Mouse (Mus musculus): Measurements from ENCODE around the gene Bmt2. TPM values are rescaled to one million over a fixed set of nuclear protein-coding genes. Genes with fewer than 3 reads are reported as not detected.

Gene Bmt2
- polyA plus RNA-seq, 1 experiment from 2014 or later = 23.1 TPM

DNA sequence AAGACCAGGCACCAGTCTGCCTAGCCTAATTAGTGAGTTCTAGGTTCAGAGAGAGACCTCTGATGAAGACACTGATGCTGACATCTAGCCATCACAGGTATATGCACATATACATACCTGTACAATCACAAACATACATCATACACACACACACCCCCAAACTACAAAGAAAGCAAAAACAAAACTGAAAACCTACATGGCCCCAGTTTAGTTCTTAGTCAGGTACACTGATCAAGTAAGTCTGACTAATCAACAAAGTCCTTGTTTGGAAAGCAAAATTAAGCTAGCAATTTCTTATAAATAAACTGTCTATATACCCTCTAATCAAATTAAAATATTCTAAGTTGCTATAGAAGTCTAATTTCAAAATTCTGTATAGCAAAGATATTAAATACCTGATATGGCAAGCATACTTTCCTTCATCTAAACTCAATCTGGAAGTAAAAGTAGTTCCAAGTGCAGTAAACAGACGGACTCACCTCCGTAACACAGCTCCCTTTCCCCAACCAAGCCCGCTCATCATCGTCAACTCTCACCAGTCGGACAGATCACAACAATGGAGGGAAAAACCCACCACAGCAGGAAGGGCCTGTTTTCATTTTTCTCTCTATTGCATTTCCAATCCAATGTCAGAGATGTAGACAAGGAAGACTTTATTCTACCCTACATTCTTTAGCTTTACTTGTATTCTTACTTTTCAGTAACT is 3.0 kb downstream of the Bmt2 start:
- no peaks in the 10 kb centered on the region for H3K36me3 ChIP-seq
- peak overlapping the region; percentile 17; the same call in 1 of the 2 replicates for H3K4me2 ChIP-seq (replicated peaks)
- H3K4me1 ChIP-seq (replicated peaks) = peaks cover 23% of the 10 kb centered on the region
- no peak overlapping the region for H3K9ac ChIP-seq (replicated peaks)
- no peaks in the 10 kb centered on the region for H3K27me3 ChIP-seq
- no peak overlapping the region for H3K27ac ChIP-seq
- WGBS = 86% methylated on average over 5 of the region's 5 CpGs
- H3K9me3 ChIP-seq = no peaks in the 10 kb centered on the region
- ATAC-seq = no peak
- no peak overlapping the region for H3K4me3 ChIP-seq (replicated peaks)

DNA sequence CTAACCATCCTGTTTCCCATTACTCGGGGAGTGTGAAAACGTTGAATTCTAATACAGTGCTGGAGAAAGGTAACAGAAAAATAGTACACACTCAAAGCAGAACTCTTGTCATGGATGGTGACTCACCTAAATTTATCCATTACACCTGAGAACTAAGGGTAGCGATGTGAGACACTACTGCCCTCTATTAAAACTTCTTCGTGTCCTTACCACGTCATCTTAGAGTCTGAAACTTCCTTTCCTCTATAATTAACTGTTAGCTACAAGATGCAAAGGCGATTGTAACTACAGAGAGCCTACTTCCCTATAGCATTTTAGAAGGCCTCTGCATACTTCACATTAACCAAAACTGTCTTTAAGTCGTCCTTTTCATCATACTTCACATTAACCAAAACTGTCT is 12.1 kb downstream of the Bmt2 start:
- peaks cover 14% of the 10 kb centered on the region for H3K36me3 ChIP-seq
- H3K27me3 ChIP-seq = no peaks in the 10 kb centered on the region
- ATAC-seq = no peak
- H3K4me3 ChIP-seq (replicated peaks) = no peak overlapping the region
- H3K9me3 ChIP-seq = no peaks in the 10 kb centered on the region
- no peak overlapping the region for H3K27ac ChIP-seq
- no peak overlapping the region for H3K4me2 ChIP-seq (replicated peaks)
- WGBS = 93% methylated on average over 7 of the region's 7 CpGs
- no peak overlapping the region for H3K9ac ChIP-seq (replicated peaks)
- H3K4me1 ChIP-seq (replicated peaks) = no peaks in the 10 kb centered on the region

DNA sequence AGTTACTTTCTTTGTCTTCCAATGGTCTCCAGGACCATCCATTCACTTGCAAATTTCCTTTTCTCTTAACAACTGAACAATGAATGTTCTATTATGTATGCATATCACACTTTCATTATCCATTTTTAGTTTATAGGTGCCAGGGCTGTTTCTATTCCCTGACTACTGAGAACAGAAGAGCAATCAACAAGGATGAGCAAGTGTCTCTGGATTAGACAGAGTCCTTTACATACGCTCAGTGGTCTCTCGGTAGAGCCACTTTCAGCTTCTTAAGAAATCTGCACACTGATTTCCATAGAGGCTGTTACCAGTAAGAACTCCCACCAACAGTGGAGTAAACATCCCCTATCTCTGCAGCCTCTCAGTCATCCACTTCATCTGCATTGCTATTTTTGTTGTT is 19.8 kb downstream of the Bmt2 start:
- Histone ChIP-seq H3K27me3 (no peaks in the 10 kb centered on the region), H3K4me3 (replicated peaks) (no peak overlapping the region), H3K9me3 (no peaks in the 10 kb centered on the region), H3K36me3 (peaks cover 13% of the 10 kb centered on the region), H3K4me1 (replicated peaks) (0 out of 2 replicates have a peak, but pooled peaks cover 7% of the 10 kb centered on the region), H3K9ac (replicated peaks) (no peak overlapping the region), H3K27ac (no peak overlapping the region), H3K4me2 (replicated peaks) (no peak overlapping the region)
- no peak for ATAC-seq
- WGBS = 34% methylated on average over 2 of the region's 2 CpGs

DNA sequence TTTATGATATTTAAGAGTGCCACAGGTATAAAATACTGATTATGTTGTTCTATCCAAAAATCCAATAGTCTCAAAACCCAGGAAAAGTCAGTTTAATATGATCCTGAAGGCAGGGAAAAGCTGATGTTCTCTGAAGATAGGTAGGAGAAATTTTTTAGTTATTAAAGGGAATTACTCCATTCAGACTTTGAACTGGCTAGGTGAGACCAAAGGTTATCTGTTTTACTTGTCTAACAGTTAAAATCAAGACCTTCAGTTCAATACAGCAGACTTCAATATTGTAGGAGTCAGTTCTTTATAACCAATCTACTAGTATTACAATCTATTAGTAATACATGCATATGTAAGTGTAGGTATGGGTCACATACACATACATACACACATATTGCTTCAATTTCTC is 23.7 kb downstream of the Bmt2 start:
- no peak overlapping the region for H3K4me3 ChIP-seq (replicated peaks)
- no peaks in the 10 kb centered on the region for H3K27me3 ChIP-seq
- H3K27ac ChIP-seq = no peak overlapping the region
- no peak overlapping the region for H3K9ac ChIP-seq (replicated peaks)
- H3K4me2 ChIP-seq (replicated peaks) = no peak overlapping the region
- 0 out of 2 replicates have a peak, but pooled peaks cover 4% of the 10 kb centered on the region for H3K4me1 ChIP-seq (replicated peaks)
- peaks cover 10% of the 10 kb centered on the region for H3K36me3 ChIP-seq
- no peaks in the 10 kb centered on the region for H3K9me3 ChIP-seq
- no peak for ATAC-seq

DNA sequence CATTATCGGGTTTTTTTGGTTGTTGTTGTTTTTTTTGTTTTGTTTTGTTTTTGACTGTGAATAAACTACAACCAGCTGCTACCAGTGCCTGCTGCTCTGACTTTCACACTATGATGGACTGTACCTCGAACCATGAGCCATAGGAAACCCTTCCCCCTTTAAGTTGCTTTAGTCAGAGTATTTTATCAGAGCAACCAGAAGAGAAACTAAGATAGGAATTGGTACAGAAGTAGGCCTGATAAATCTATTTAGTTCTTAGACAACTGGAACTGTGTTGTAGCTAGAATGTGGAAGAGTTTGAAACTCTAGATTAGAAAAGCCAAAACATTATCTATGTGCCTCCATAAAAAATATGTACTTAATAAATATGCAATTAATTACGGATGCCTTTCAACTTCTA is 25.5 kb downstream of the Bmt2 start:
- WGBS = 97% methylated on average over 3 of the region's 3 CpGs
- Histone ChIP-seq H3K4me2 (replicated peaks) (no peak overlapping the region), H3K4me1 (replicated peaks) (no peaks in the 10 kb centered on the region), H3K27me3 (no peaks in the 10 kb centered on the region), H3K9me3 (0 out of 2 replicates have a peak, but pooled peaks cover 3% of the 10 kb centered on the region), H3K27ac (no peak overlapping the region), H3K36me3 (peaks cover 19% of the 10 kb centered on the region), H3K4me3 (replicated peaks) (no peak overlapping the region), H3K9ac (replicated peaks) (no peak overlapping the region)
- ATAC-seq = no peak

DNA sequence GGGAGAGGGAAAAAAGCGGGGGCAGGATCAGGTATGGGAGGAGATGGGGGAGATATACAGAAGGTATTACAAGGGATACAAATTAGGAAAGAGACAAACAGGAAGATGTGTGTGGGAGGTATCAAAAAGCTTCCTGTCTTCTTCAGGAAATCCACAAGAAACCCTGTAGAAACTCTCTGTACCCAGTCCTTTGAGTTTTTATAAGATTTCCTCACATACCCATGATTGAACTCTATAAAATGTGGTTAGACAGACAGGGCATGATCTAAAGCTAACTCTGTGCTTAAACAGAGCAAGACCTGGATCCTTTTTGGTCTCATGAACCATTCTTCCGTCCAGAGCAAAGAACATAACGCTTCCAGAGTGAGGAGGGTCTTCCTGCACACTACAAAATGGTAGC is 26.9 kb downstream of the Bmt2 start:
- H3K27me3 ChIP-seq = no peaks in the 10 kb centered on the region
- WGBS = 97% methylated on average over 3 of the region's 3 CpGs
- no peak for ATAC-seq
- 0 out of 2 replicates have a peak, but pooled peaks cover 3% of the 10 kb centered on the region for H3K9me3 ChIP-seq
- H3K4me1 ChIP-seq (replicated peaks) = no peaks in the 10 kb centered on the region
- H3K9ac ChIP-seq (replicated peaks) = no peak overlapping the region
- H3K4me2 ChIP-seq (replicated peaks) = no peak overlapping the region
- no peak overlapping the region for H3K27ac ChIP-seq
- peaks cover 19% of the 10 kb centered on the region for H3K36me3 ChIP-seq
- H3K4me3 ChIP-seq (replicated peaks) = no peak overlapping the region

DNA sequence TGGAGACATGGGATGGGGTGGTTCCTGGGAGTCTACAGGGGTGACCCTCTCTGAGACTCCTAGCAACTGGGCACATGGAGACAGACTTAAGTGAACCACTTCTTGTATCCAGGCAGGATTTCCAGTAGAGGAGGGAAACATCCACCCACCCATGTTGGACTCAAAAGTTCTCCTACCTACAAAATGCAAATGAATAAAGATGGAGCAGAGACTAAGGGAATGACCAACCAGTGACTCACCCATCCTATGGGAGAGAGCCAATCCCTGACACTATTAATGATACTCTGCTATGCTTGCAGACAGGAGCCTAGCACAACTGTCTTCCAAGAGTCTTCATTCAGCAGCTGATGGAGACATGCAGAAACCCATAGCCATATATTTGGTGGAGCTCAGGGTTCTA is 29.5 kb downstream of the Bmt2 start:
- no peak overlapping the region for H3K4me2 ChIP-seq (replicated peaks)
- no peaks in the 10 kb centered on the region for H3K27me3 ChIP-seq
- H3K4me1 ChIP-seq (replicated peaks) = no peaks in the 10 kb centered on the region
- no peak for ATAC-seq
- no peak overlapping the region for H3K4me3 ChIP-seq (replicated peaks)
- no peak overlapping the region for H3K9ac ChIP-seq (replicated peaks)
- H3K9me3 ChIP-seq = 0 out of 2 replicates have a peak, but pooled peaks cover 3% of the 10 kb centered on the region
- H3K36me3 ChIP-seq = peaks cover 19% of the 10 kb centered on the region
- no peak overlapping the region for H3K27ac ChIP-seq

DNA sequence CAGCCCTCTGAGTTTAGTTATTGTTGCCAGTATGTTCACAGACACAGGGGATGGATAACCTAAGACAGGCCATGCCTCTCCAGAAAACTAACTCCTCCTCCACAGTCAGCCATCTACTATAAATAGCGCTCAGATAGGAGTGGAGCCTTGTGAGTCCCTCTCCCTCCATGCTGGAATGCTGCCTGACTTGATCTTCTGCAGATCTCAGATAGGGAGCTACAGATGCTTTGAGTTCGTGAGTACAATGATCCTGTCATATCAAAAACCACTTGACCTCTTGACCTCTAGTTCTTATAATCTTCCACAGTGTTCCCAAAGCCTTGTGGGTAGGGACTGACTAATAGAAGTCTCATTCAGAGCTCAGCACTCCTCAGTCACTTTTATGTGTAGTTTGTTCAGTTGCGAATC is 41.2 kb downstream of the Bmt2 start:
- H3K36me3 ChIP-seq = peaks cover 14% of the 10 kb centered on the region
- H3K27me3 ChIP-seq = no peaks in the 10 kb centered on the region
- H3K4me2 ChIP-seq (replicated peaks) = no peak overlapping the region
- no peak overlapping the region for H3K4me3 ChIP-seq (replicated peaks)
- no peak overlapping the region for H3K9ac ChIP-seq (replicated peaks)
- H3K4me1 ChIP-seq (replicated peaks) = no peaks in the 10 kb centered on the region
- H3K9me3 ChIP-seq = no peaks in the 10 kb centered on the region
- 0 out of 2 replicates have a peak, but pooled peaks have one; percentile 45 for ATAC-seq
- no peak overlapping the region for H3K27ac ChIP-seq
- 87% methylated on average over 3 of the region's 3 CpGs for WGBS

DNA sequence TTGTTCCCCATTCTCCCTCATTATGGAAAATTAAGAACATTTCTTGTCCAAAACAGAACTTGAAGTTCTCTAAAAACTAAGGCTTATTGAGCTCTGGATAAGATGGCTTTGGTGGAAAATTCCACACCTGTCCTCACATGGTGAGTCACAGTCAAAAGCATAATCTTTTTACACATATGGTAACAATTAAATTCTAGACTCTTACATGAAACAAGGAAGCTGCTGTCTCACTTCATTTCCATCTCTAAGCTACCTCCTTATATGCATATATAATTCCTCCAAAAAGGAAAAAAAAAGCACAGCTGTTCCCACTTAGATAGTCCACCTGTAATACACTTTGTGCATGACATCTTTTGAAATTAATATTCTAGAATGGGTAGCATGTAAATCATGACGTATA is 45.2 kb downstream of the Bmt2 start:
- 89% methylated on average over 1 of the region's 1 CpGs for WGBS
- Histone ChIP-seq H3K27ac (no peak overlapping the region), H3K27me3 (no peaks in the 10 kb centered on the region), H3K9ac (replicated peaks) (no peak overlapping the region), H3K4me3 (replicated peaks) (no peak overlapping the region), H3K9me3 (no peaks in the 10 kb centered on the region), H3K4me2 (replicated peaks) (no peak overlapping the region), H3K4me1 (replicated peaks) (no peaks in the 10 kb centered on the region), H3K36me3 (peaks cover 8% of the 10 kb centered on the region)
- ATAC-seq = no peak

DNA sequence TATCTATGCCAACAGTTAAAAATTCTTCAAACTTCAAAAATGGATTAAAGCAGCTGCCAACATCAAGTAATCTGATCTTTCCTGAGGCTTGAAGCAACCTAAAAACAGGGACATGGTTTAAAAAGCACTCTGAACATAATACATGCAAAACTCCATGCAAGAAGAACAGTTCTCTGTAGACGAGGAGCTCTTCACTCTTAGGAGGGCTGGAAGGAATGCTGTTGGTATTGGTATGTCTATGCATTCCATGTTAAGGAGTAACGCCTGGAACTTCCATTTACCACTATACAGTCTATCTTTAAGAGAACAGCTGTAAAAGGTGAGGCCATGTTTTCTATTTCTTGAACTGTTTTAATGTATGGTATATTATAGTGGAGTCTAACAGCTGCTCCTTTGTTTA is 47.2 kb downstream of the Bmt2 start:
- no peaks in the 10 kb centered on the region for H3K9me3 ChIP-seq
- H3K36me3 ChIP-seq = peaks cover 8% of the 10 kb centered on the region
- H3K4me3 ChIP-seq (replicated peaks) = no peak overlapping the region
- no peak overlapping the region for H3K27ac ChIP-seq
- H3K4me2 ChIP-seq (replicated peaks) = no peak overlapping the region
- ATAC-seq = no peak
- no peaks in the 10 kb centered on the region for H3K27me3 ChIP-seq
- no peaks in the 10 kb centered on the region for H3K4me1 ChIP-seq (replicated peaks)
- no peak overlapping the region for H3K9ac ChIP-seq (replicated peaks)
- whole genome bisulfite sequencing = 96% methylated on average over 2 of the region's 2 CpGs

DNA sequence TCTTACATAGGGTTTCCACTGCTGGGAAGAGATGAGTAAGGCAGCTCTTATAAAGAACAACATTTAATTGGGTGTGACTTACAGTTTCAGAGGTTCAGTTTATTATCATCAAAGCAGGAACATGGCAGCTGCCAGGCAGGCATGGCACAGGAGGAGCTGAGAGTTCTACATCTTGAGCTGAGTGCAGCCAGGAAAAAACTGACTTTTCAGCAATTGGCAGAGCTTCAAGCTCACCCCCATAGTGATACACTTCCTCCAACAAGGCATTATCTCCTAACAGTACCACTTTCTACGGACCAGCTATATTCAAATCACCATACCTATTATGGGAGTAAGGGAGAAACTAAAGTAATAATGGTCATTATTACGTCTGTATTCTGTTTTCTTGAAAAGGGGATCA is 58.1 kb downstream of the Bmt2 start:
- WGBS = 90% methylated on average over 2 of the region's 2 CpGs
- Histone ChIP-seq H3K4me1 (replicated peaks) (no peaks in the 10 kb centered on the region), H3K4me2 (replicated peaks) (no peak overlapping the region), H3K27ac (no peak overlapping the region), H3K9ac (replicated peaks) (no peak overlapping the region), H3K36me3 (no peaks in the 10 kb centered on the region), H3K9me3 (no peaks in the 10 kb centered on the region), H3K4me3 (replicated peaks) (no peak overlapping the region), H3K27me3 (no peaks in the 10 kb centered on the region)
- no peak for ATAC-seq

DNA sequence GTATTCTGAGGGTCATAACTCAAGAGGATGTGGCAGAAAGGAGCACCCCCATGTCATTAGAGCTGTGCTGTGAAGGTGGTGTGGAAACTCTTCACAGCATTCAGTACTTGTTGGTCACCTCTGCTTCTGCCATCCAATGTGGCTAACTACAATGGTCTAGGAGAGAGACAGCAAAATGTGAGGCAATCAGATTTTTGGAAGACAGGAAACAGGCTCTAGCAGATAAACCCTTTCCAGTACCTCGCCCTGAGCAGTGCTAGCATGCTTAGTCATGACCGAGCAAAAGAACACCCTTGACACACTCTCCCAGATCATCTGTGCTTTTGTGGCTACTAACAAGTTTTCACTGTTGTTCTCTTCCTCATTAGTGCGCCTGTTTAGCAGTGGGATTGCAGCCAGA is 60.7 kb downstream of the Bmt2 start:
- Histone ChIP-seq H3K4me3 (replicated peaks) (no peak overlapping the region), H3K27ac (no peak overlapping the region), H3K9me3 (no peaks in the 10 kb centered on the region), H3K4me1 (replicated peaks) (no peaks in the 10 kb centered on the region), H3K27me3 (no peaks in the 10 kb centered on the region), H3K9ac (replicated peaks) (no peak overlapping the region), H3K36me3 (no peaks in the 10 kb centered on the region), H3K4me2 (replicated peaks) (no peak overlapping the region)
- WGBS = 94% methylated on average over 3 of the region's 3 CpGs
- no peak for ATAC-seq

DNA sequence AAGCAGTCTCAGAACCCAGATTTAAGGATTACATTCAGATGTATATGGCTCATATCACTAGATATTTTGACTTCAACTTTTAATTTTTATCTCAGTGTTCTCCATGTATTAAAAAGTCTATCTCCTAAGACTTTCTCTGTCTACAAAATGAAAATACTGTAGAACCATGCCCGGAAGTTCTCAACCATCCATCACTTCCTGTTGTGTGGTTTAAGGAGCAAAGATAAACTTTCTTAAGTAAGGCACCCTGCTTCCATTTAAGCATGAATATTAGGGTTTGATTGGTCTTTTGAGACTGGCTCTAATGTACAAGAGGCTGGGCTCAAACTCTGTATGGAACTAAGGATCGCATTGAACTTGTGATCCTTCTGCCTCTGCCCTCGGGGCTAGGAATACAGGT is 63.2 kb downstream of the Bmt2 start:
- Histone ChIP-seq H3K4me1 (replicated peaks) (no peaks in the 10 kb centered on the region), H3K27ac (no peak overlapping the region), H3K36me3 (no peaks in the 10 kb centered on the region), H3K4me2 (replicated peaks) (no peak overlapping the region), H3K27me3 (no peaks in the 10 kb centered on the region), H3K9ac (replicated peaks) (no peak overlapping the region), H3K9me3 (no peaks in the 10 kb centered on the region), H3K4me3 (replicated peaks) (no peak overlapping the region)
- ATAC-seq = no peak
- 92% methylated on average over 3 of the region's 3 CpGs for WGBS
